Mouse (Mus musculus) lung, adult 2 months (tissue): ENCODE measurements around the gene Cep112.

ENCODE experiments used
- CTCF ChIP-seq: fragments of 200-500 bp; IDR thresholded peaks from 2 replicates; pipeline ENCODE4 v1.5.1; 2011; ENCODE audit warnings: mild to moderate bottlenecking, low read length, control low read depth; ENCODE audit not compliant: insufficient read depth
- POLR2A ChIP-seq: fragments of 200-500 bp; IDR thresholded peaks from 2 replicates; pipeline ENCODE4 v1.6.1; 2011; ENCODE audit warnings: low read depth, mild to moderate bottlenecking, control low read depth, low read length, borderline replicate concordance; ENCODE audit errors: extremely low read depth

GRCm38 (mm10) chr11:108891111-108891870 is 466.3 kb downstream of the Cep112 start:
- TF ChIP-seq CTCF (no peak), POLR2A (peak; percentile 33; the same call in 1 of the 2 replicates)
